Mouse (Mus musculus) central nervous system, embryonic 14 days (tissue): ENCODE results near the gene Rps17. TPM values are rescaled to one million over a fixed set of nuclear protein-coding genes. Genes with fewer than 3 reads are reported as not detected.

ENCODE experiments used
- polyA plus RNA-seq: library from polyadenylated mRNA; depleted of rRNA; stranded (reverse); fragments of >200 nt; gene quantifications from 2 replicates; pipeline ENCODE4 v1.2.3, GENCODE M21; 2012; rRNA removed

The Rps17 gene
- polyA plus RNA-seq = 1,656 and 1,685 TPM in 2 replicates

DNA sequence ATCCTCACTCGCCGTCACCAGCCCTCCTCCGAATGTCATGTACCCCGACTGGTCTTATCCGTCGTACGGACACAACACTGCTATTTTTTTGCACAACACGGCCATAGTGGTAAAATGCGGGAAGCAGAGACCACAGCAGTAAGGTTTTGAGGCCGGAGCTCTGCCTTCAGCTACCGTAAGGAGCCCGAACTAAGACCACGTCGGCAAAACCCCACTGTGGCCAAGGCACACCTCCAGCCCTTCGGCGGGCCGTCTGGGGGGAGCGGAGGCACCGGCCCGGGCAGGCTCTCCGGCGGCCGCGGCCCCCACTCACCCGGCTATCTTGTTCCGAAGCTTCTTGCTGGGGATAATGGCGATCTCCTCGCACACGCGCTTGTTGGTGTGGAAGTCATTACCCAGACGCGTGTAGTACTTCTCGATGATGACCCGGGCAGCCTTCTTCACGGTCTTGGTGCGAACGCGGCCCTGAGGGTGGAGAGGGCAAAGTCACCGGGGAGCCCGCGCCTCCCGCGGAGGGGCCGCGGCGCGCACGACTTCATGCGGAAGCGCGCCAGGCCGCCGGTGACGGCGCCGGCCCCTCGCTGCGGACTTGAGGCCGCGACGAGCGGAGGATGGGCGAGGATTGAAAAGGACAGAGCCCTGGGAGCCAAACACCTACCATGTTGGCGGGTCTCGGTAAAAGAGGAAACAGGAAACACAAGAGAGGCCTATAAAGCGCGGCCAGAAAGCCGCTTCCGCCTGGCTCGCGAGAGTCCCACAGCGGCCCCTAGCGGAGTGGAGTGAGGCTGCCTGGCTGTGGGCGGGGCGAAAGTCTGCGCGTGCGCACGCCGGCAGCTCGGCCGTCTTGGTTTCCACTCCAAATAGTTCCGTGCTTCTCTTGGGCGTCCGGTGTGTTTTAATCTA is at the start of gene Rps17:
Gene Rps17 (minus strand): TSS at position 711 of the 903 bp plus-strand sequence.

Other genes with a start within 250 kb of the Rps17 start
- gene Slc28a1, start 230.5 kb downstream of the Rps17 start, polyA plus RNA-seq = 0.04 and 0.09 TPM in 2 replicates
- 3.9 and 4.9 TPM in 2 replicates for gene Pde8a, start 131.7 kb downstream of the Rps17 start, polyA plus RNA-seq
- gene Cpeb1, start 110.2 kb upstream of the Rps17 start, polyA plus RNA-seq = 4.4 and 6.3 TPM in 2 replicates
- 116 and 126 TPM in 2 replicates for gene Ap3b2, start 148.7 kb upstream of the Rps17 start, polyA plus RNA-seq
- not detected in 2 replicates for gene BC048679, start 153.0 kb upstream of the Rps17 start, polyA plus RNA-seq
- gene Fsd2, start 221.7 kb upstream of the Rps17 start, polyA plus RNA-seq = 0.14 and 0.31 TPM in 2 replicates
- 15.4 and 15.8 TPM in 2 replicates for gene Whamm, start 226.0 kb upstream of the Rps17 start, polyA plus RNA-seq